Mouse (Mus musculus): Measurements from ENCODE around the gene Stam.

DNA sequence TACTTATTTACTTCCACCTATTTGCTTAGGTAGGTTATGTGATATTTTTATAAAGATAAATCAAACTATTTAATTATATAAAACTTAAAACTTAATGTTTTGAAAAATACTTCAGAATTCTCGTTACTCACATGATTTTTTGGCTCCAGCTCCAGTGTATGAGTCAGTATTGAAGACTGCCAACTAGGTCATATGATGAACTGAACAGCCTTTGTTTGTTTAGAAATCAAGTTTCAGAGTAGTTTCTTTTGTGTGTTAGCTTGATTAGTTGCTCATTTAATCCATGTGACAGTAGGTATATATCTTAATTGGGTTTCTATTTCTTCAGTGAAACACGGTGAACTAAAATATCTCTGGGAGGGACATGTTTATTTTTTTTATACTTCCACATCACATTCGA, 33.8 kb downstream of the Stam start:
- TF ChIP-seq POLR2A (IDR thresholded peaks at IDR 0.05; ENCODE audit: insufficient read length, low read depth) (no peak), REST (IDR thresholded peaks at IDR 0.05; ENCODE audit: insufficient read depth, insufficient read length) (no peak)

Data from myocyte (in vitro differentiated cells).